Mouse (Mus musculus) right cerebral cortex, postnatal 14 days (tissue): ENCODE data around the gene Olfr588-ps1.
"Not testable (repeated sequence)": the region's sequence is repeated elsewhere in the genome, so short reads cannot be mapped to it uniquely, and the experiment has no call there.

ENCODE experiments used
- DNase-seq: peaks from one replicate; pipeline ENCODE4 v3.0.0; 2022

The Olfr588-ps1 gene

DNA sequence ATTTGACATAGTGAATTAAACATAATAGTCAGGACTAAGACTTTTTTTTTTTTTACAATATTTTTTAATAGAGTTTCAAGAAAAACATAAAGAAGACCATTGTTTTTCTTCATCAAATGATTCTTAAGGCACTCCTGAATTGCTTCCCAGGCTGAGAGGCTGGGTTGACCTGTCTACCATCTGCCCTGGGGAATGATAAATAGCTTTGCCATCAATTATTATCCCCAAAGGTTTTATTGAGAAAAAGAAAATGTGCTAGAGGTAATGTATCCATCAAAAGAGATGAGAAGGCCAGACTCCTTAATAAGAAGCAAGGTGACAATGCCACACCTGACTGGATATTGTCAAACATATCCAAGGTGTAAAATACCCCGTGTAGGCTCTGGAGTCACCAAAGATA lies at the start of gene Olfr588-ps1:
Gene Olfr588-ps1 (plus strand): TSS at position 301 of the 400 bp plus-strand sequence.
- DNase-seq, result no peak

- no peak for DNase-seq
These were observed 43.3 kb upstream of the Olfr588-ps1 start, which contains the start of gene Olfr585 for GRCm38 (mm10) chr7:103097420-103097819. Gene Olfr585, plus strand, starts transcription at chr7:103097720.

GRCm38 (mm10) chr7:103119406-103119805 lies 21.3 kb upstream of the Olfr588-ps1 start:
- peak; percentile 5 for DNase-seq

- DNase-seq, result no peak
These were observed 15.1 kb upstream of the Olfr588-ps1 start, which contains the start of gene Olfr586 for GRCm38 (mm10) chr7:103125538-103125937. Gene Olfr586, minus strand, starts transcription at chr7:103125638.

GRCm38 (mm10) chr7:103156256-103156655 lies 15.6 kb downstream of the Olfr588-ps1 start, which contains the start of gene Olfr589:
Gene Olfr589, minus strand, starts transcription at chr7:103156356.
- DNase-seq, result no peak

GRCm38 (mm10) chr7:103169697-103170096 lies 29.0 kb downstream of the Olfr588-ps1 start:
- DNase-seq, result no peak

- no peak for DNase-seq
These were observed 37.6 kb downstream of the Olfr588-ps1 start, which contains the start of gene Olfr591 for GRCm38 (mm10) chr7:103178240-103178639. Gene Olfr591, minus strand, starts transcription at chr7:103178340.

DNA sequence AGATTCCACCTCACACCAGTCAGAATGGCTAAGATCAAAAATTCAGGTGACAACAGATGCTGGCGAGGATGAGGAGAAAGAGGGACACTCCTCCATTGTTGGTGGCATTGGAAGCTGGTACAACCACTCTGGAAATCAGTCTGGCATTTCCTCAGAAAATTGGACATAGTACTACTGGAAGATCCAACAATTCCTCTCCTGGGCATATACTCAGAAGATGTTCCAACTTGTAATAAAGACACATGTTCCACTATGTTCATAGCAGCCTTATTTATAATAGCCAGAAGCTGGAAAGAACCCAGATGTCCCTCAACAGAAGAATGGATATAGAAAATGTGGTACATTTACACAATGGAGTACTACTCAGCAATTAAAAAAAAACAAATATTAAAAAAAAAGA lies 43.8 kb downstream of the Olfr588-ps1 start, which contains the start of gene Olfr592:
Gene Olfr592 (plus strand): TSS at position 301 of the 400 bp plus-strand sequence.
- not testable (repeated sequence) for DNase-seq
